Mouse (Mus musculus): Measurements from ENCODE around the gene Pga5.

- no peak for TF ChIP-seq POLR2A (IDR thresholded peaks at IDR 0.05; ENCODE audit: insufficient read length, low read depth)
- TF ChIP-seq TCF12 (IDR thresholded peaks at IDR 0.05; ENCODE audit: insufficient read depth, poor library complexity, severe bottlenecking) = no peak
- TF ChIP-seq POLR2AphosphoS2 (IDR thresholded peaks at IDR 0.05; ENCODE audit: insufficient read length, low read depth) = no peak
Measured at GRCm38 (mm10) chr19:10723649-10724048, 45.8 kb upstream of the Pga5 start.
